Mouse (Mus musculus): ENCODE measurements around the gene Mov10l1. TPM values are rescaled to one million over a fixed set of nuclear protein-coding genes. Genes with fewer than 3 reads are reported as not detected.

Mov10l1 gene
- total and polyA plus RNA-seq, 2 experiments from 2014 or later: 74.3 to 124 TPM

DNA sequence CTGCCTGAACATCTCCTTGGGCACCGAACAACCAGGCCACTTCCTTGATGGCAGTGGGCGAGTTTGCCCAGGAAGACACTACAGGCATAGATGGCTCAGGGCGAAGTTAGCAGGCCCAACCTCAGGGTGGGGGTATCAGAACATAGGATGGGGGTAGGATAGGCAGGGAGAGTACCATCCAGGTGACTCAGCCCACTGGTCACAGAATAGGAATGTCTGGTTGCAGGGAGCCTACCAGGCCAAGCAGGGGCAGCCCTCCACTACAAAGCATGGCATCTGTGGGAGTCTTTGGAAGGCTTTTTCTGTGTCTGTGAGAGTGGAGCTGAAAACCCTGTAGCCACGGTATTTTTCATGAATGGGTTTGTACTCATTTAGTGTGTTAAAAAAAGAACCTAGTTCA is 25.2 kb upstream of the Mov10l1 start:
- H3K4me3 ChIP-seq (ENCODE audit: low read depth, low read length): no peak overlapping the region
- ATAC-seq (ENCODE audit: insufficient read depth, low read depth) (no peak), DNase-seq (ENCODE audit: low spot score) (no peak)
- H3K27ac ChIP-seq (ENCODE audit: low read depth): no peak overlapping the region
- no peak overlapping the region for H3K4me2 ChIP-seq (ENCODE audit: low read depth, low read length)
- TF ChIP-seq EP300 (IDR thresholded peaks at IDR 0.05; ENCODE audit: low read depth): no peak
- no peak for TF ChIP-seq CTCF (IDR thresholded peaks at IDR 0.05; ENCODE audit: low read depth)
- WGBS: 75% methylated on average over 4 of the region's 4 CpGs
- no peaks in the 10 kb centered on the region for H3K9me3 ChIP-seq (replicated peaks; ENCODE audit: control insufficient read depth, low read length)
- no peaks in the 10 kb centered on the region for H3K36me3 ChIP-seq (replicated peaks; ENCODE audit: control insufficient read depth, insufficient read depth, low read length)
- 0 out of 2 replicates have a peak, but pooled peaks cover 4% of the 10 kb centered on the region for H3K4me1 ChIP-seq (ENCODE audit: control insufficient read depth, insufficient read depth)
- H3K27me3 ChIP-seq (ENCODE audit: control insufficient read depth, insufficient read depth, low read length): peaks cover 19% of the 10 kb centered on the region
- no peak overlapping the region for H3K9ac ChIP-seq (replicated peaks; ENCODE audit: low read depth, low read length)

DNA sequence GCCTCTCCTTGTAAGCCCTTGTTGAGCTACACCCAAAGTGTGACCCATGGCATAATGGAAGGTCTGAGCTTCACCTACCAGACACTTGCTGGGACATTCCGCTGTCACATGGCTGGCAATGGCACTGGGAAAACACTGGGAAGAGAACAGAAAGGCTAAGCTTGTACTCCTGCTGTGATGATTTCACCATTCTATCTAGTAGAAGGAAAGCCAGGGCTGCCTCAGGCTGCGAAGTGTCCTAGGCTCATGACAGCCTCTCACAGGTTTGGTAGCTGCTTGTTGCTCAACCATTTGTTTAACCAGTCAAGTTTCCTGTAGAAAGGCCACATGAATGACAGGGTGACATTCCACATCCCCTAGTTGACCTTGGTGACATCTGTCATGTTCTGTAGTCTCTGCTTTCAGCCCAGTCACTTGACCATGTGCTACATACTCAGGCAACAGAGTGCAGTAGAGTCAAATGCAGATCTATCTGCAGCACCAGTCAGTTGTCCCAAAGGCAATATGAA is 18.6 kb upstream of the Mov10l1 start:
- 88% methylated on average over 2 of the region's 2 CpGs for WGBS
- H3K9me3 ChIP-seq (replicated peaks; ENCODE audit: control insufficient read depth, low read length): no peaks in the 10 kb centered on the region

DNA sequence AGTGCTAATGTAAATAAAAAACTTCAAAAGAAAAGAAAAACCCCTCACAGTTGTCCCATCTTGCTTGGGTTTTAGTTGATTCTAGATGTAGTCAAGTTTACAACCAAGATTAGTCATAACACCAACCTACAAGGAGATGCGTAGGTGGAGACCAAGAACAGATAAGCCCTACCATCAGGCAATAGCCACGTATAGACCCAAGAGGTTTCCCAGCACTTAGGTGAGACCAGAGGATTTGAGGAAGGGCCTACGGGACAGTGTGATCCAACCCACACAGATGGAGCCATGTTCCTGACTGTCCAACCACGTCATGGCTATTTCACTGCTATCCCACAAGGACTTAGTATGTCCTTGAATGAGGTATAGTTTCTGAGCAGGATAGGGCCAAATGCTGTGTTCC is 10.4 kb upstream of the Mov10l1 start:
- no peaks in the 10 kb centered on the region for H3K27me3 ChIP-seq (ENCODE audit: control insufficient read depth, insufficient read depth, low read length)
- no peaks in the 10 kb centered on the region for H3K36me3 ChIP-seq (replicated peaks; ENCODE audit: control insufficient read depth, insufficient read depth, low read length)
- H3K27ac ChIP-seq (ENCODE audit: low read depth): no peak overlapping the region
- TF ChIP-seq CTCF (IDR thresholded peaks at IDR 0.05; ENCODE audit: low read depth) (no peak), EP300 (IDR thresholded peaks at IDR 0.05; ENCODE audit: low read depth) (no peak)
- 87% methylated on average over 4 of the region's 4 CpGs for WGBS
- no peaks in the 10 kb centered on the region for H3K4me1 ChIP-seq (ENCODE audit: control insufficient read depth, insufficient read depth)
- no peaks in the 10 kb centered on the region for H3K9me3 ChIP-seq (replicated peaks; ENCODE audit: control insufficient read depth, low read length)
- no peak overlapping the region for H3K9ac ChIP-seq (replicated peaks; ENCODE audit: low read depth, low read length)
- H3K4me3 ChIP-seq (ENCODE audit: low read depth, low read length): no peak overlapping the region
- DNase-seq (ENCODE audit: low spot score) (no peak), ATAC-seq (ENCODE audit: insufficient read depth, low read depth) (no peak)
- no peak overlapping the region for H3K4me2 ChIP-seq (ENCODE audit: low read depth, low read length)

More for the DNA sequence above, 18.6 kb upstream of the Mov10l1 start:
- no peaks in the 10 kb centered on the region for H3K4me1 ChIP-seq (ENCODE audit: control insufficient read depth, insufficient read depth)
- no peaks in the 10 kb centered on the region for H3K27me3 ChIP-seq (ENCODE audit: control insufficient read depth, insufficient read depth, low read length)
- no peak overlapping the region for H3K27ac ChIP-seq (ENCODE audit: low read depth)
- no peak for DNase-seq (ENCODE audit: low spot score)
- ATAC-seq (ENCODE audit: insufficient read depth, low read depth): no peak
- H3K9ac ChIP-seq (replicated peaks; ENCODE audit: low read depth, low read length): no peak overlapping the region
- no peak overlapping the region for H3K4me2 ChIP-seq (ENCODE audit: low read depth, low read length)
- TF ChIP-seq EP300 (IDR thresholded peaks at IDR 0.05; ENCODE audit: low read depth) (no peak), CTCF (IDR thresholded peaks at IDR 0.05; ENCODE audit: low read depth) (no peak)
- H3K36me3 ChIP-seq (replicated peaks; ENCODE audit: control insufficient read depth, insufficient read depth, low read length): no peaks in the 10 kb centered on the region
- H3K4me3 ChIP-seq (ENCODE audit: low read depth, low read length): no peak overlapping the region

DNA sequence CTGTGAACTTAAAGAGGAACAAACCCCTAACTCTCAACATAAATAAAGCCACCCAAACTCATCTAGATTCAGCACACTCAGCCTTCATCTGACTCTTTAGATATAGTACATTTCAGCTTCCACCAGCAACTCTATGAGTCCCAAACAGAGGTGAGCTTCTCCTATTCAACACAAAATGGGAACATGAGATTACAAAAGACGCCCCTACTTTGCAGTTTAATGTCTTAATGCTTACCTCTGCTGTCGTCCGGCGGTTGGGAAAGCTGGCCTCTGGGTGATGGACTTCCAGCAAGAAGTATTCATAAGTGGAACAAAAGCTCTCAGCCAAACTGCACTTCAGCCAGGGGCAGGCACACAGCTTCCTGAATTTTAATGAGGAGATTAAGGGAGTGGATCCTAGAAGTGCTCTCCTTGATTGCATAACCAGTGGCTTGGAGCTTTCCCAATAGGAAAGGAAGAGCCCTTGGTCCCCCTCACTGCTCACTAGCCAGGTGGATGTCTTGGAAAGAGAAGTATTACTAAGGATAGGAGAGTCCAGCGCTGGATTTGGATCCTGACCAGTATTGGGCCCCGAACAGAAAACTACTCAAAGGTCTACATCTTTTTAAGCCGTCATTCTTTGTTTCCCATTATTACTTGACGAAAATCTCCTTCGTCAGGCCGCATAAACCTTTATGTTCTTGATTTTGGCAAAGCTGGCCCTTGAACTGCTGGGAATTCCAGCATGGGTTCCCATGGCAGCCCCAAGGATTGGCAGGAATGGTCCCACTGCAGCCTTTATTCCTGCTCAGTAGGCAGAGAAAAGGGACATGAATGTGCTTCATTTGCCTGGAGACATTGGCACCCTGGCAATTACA is 4.2 kb upstream of the Mov10l1 start, which contains the start of gene Mlc1:
Mlc1 (minus strand) TSS at position 727 of the 857 bp plus-strand sequence.
- H3K9ac ChIP-seq (replicated peaks; ENCODE audit: low read depth, low read length): no peak within 1 kb of the TSS
- H3K4me2 ChIP-seq (ENCODE audit: low read depth, low read length): no peak within 1 kb of the TSS
- TF ChIP-seq EP300 (IDR thresholded peaks at IDR 0.05; ENCODE audit: low read depth): no peak
- TF ChIP-seq CTCF (IDR thresholded peaks at IDR 0.05; ENCODE audit: low read depth): no peak
- H3K4me1 ChIP-seq (ENCODE audit: control insufficient read depth, insufficient read depth): no peaks in the 10 kb centered on the region
- DNase-seq (ENCODE audit: low spot score): no peak
- no peak for ATAC-seq (ENCODE audit: insufficient read depth, low read depth)
- no peaks in the 10 kb centered on the region for H3K36me3 ChIP-seq (replicated peaks; ENCODE audit: control insufficient read depth, insufficient read depth, low read length)
- no peak within 1 kb of the TSS for H3K4me3 ChIP-seq (ENCODE audit: low read depth, low read length)
- WGBS: 72% methylated on average over 10 of the region's 10 CpGs
- no peak within 1 kb of the TSS for H3K27ac ChIP-seq (ENCODE audit: low read depth)
- no peaks in the 10 kb centered on the region for H3K9me3 ChIP-seq (replicated peaks; ENCODE audit: control insufficient read depth, low read length)
- no peaks in the 10 kb centered on the region for H3K27me3 ChIP-seq (ENCODE audit: control insufficient read depth, insufficient read depth, low read length)

DNA sequence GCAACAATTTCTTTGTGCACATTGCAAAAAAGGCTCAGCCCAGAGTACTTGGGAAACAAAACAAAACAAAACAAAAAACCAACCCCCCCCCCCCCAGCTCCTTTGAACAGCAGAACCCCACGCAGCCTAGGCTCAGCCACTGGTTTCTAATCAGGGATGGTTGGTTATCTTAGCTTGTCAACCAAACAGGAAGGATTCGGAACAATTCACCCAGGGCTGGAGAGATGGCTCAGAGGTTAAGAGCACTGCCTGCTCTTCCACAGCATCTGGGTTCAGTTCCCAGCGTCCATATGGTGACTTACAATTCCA is 3.6 kb upstream of the Mov10l1 start:
- H3K9me3 ChIP-seq (replicated peaks; ENCODE audit: control insufficient read depth, low read length): no peaks in the 10 kb centered on the region
- TF ChIP-seq CTCF (IDR thresholded peaks at IDR 0.05; ENCODE audit: low read depth) (no peak), EP300 (IDR thresholded peaks at IDR 0.05; ENCODE audit: low read depth) (no peak)
- no peaks in the 10 kb centered on the region for H3K27me3 ChIP-seq (ENCODE audit: control insufficient read depth, insufficient read depth, low read length)
- DNase-seq (ENCODE audit: low spot score): no peak
- H3K36me3 ChIP-seq (replicated peaks; ENCODE audit: control insufficient read depth, insufficient read depth, low read length): no peaks in the 10 kb centered on the region
- H3K4me2 ChIP-seq (ENCODE audit: low read depth, low read length): no peak overlapping the region
- H3K27ac ChIP-seq (ENCODE audit: low read depth): no peak overlapping the region
- no peak overlapping the region for H3K9ac ChIP-seq (replicated peaks; ENCODE audit: low read depth, low read length)
- 40% methylated on average over 3 of the region's 3 CpGs for WGBS
- no peaks in the 10 kb centered on the region for H3K4me1 ChIP-seq (ENCODE audit: control insufficient read depth, insufficient read depth)
- no peak overlapping the region for H3K4me3 ChIP-seq (ENCODE audit: low read depth, low read length)
- ATAC-seq (ENCODE audit: insufficient read depth, low read depth): no peak

All from heart, postnatal 0 days (tissue).